Mouse (Mus musculus) forebrain, embryonic 12.5 days (tissue): ENCODE measurements at regions not wholly inside any gene's neighbourhood (a gene's known extent, or its start where the extent isn't known, plus 50 kb on each side); places are given as distances from the start of the nearest gene placed in this dataset.

Experiments
- ATAC-seq: fragments of 200-750 bp; cut with Nextera tagmentation; 2 replicates; pipeline ENCODE4 v1.8.0; 2017; ENCODE audit warnings: moderate TSS enrichment; ENCODE audit not compliant: low FRiP score
- H3K27ac ChIP-seq: fragments of 300-500 bp; sonication (generic); 2 replicates; pipeline ENCODE4 v1.5.1; 2016; ENCODE audit warnings: mild to moderate bottlenecking
- H3K27me3 ChIP-seq: fragments of 300-500 bp; sonication (generic); 2 replicates; pipeline ENCODE4 v1.6.1; 2016; ENCODE audit warnings: mild to moderate bottlenecking
- H3K36me3 ChIP-seq: fragments of 300-500 bp; sonication (generic); replicated peaks from 2 replicates; pipeline ENCODE4 v1.6.1; 2016; ENCODE audit warnings: mild to moderate bottlenecking
- H3K4me1 ChIP-seq: fragments of 300-500 bp; sonication (generic); 2 replicates; pipeline ENCODE4 v1.6.1; 2016
- H3K4me2 ChIP-seq: fragments of 300-500 bp; sonication (generic); 2 replicates; pipeline ENCODE4 v1.6.1; 2016; ENCODE audit warnings: mild to moderate bottlenecking, moderate library complexity
- H3K4me3 ChIP-seq: fragments of 300-500 bp; sonication (generic); replicated peaks from 2 replicates; pipeline ENCODE4 v1.5.1; 2016; ENCODE audit warnings: mild to moderate bottlenecking
- H3K9ac ChIP-seq: fragments of 300-500 bp; sonication (generic); 2 replicates; pipeline ENCODE4 v1.6.1; 2016; ENCODE audit warnings: mild to moderate bottlenecking
- H3K9me3 ChIP-seq: fragments of 300-500 bp; sonication (generic); 2 replicates; pipeline ENCODE4 v1.6.1; 2016
- WGBS: fragments of 180-500 bp; shearing (Covaris S2); methylation state at CpG from one replicate; pipeline ENCODE4 v1.1.7; 2016; 5-methylcytosine and 5-hydroxymethylcytosine counted together

DNA sequence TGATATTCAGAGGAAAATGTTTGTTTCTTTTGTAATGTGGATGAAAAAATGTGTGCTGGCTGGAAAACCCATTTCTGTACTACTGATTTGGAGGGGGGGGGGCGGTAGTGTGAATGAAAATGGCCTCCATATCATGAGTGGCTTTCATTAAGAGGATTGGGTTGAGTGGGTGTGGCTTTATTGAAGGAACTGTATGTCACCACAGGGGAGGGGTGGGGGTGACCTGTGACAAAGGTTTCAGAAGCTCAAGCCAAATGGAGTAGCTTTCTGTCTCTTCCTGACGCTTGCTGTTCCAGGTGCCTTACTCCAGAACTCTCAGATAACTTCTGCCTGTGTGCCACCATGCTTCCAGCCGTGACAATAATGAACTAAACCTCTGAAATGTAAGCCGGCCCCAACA, 242.0 kb upstream of the Gm765 start:
- H3K27me3 ChIP-seq: no peaks in the 10 kb centered on the region
- no peak overlapping the region for H3K27ac ChIP-seq
- no peaks in the 10 kb centered on the region for H3K4me1 ChIP-seq
- no peaks in the 10 kb centered on the region for H3K9me3 ChIP-seq
- no peak for ATAC-seq
- WGBS: 69% methylated on average over 4 of the region's 4 CpGs
- H3K4me3 ChIP-seq: no peak overlapping the region
- H3K4me2 ChIP-seq: no peak overlapping the region
- H3K9ac ChIP-seq: no peak overlapping the region
- no peaks in the 10 kb centered on the region for H3K36me3 ChIP-seq

DNA sequence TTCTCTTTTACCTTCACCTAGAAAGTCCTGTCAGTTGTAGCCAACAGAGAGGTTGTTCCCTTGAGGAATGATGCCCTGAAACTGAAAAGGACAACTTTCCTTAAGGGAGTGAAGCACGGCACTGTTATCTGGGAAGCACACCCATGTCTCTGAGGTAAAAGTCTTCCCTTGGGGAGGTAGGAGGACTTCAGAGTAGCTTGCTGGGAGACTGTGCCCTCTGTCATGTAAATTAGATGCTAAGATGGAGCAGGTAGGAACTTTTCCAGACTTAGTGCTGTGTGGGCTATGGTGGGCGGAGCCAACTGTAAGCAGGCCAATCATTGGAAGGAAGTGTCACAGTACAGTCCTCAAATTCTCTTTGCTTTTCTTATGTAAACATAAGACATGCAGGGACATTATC, 240.3 kb upstream of the Gm765 start:
- H3K27ac ChIP-seq: no peak overlapping the region
- H3K4me2 ChIP-seq: no peak overlapping the region
- H3K9me3 ChIP-seq: no peaks in the 10 kb centered on the region
- no peak overlapping the region for H3K4me3 ChIP-seq
- no peaks in the 10 kb centered on the region for H3K4me1 ChIP-seq
- no peak for ATAC-seq
- WGBS: 70% methylated on average over 2 of the region's 2 CpGs
- no peak overlapping the region for H3K9ac ChIP-seq
- H3K36me3 ChIP-seq: no peaks in the 10 kb centered on the region
- no peaks in the 10 kb centered on the region for H3K27me3 ChIP-seq

DNA sequence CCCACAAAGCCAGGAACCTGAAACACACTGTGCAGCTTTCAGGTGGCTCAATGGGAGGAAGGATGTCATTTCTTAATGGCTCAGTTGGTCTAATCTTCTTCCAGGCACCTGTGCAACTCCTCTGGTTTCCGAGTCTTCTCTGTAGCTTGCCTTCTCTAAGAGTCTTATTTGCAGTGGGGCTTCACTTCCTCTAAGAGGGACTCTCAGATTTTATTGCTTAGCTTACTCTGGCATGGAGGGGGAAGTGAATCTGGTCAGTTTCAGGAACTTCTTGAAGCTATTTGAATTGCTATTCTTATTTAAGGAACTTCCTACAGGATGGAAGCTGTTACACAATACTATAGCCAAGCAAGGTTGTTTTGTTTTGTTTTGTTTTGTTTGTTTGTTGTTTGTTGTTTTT, 232.7 kb upstream of the Gm765 start:
- Histone ChIP-seq H3K27ac (no peak overlapping the region), H3K4me3 (no peak overlapping the region), H3K9me3 (no peaks in the 10 kb centered on the region), H3K4me1 (no peaks in the 10 kb centered on the region), H3K4me2 (no peak overlapping the region), H3K27me3 (no peaks in the 10 kb centered on the region), H3K9ac (no peak overlapping the region), H3K36me3 (no peaks in the 10 kb centered on the region)
- 88% methylated on average over 1 of the region's 1 CpGs for WGBS
- no peak for ATAC-seq

DNA sequence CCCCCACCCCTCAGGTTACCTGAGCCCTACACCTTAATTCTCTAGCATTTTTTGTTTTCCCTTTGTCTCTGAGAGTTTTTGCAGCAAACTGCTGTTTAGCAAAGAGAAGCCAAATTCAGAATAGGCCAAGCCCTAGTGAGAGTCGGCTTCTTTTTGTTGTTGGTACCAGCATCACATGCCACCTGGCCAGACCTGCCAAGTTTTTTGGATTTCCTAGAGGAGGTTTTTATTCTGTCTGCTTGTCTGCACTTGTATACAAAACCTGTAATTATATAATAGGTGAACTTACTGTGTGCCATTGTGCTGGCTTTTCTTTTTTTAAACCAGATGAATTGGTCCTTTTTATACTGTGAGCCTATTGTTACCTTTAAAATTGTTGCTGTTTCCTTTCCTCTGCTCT, 213.1 kb upstream of the Gm765 start:
- Histone ChIP-seq H3K27ac (no peak overlapping the region), H3K36me3 (no peaks in the 10 kb centered on the region), H3K27me3 (no peaks in the 10 kb centered on the region), H3K9me3 (no peaks in the 10 kb centered on the region), H3K4me1 (no peaks in the 10 kb centered on the region), H3K4me3 (no peak overlapping the region), H3K4me2 (no peak overlapping the region), H3K9ac (no peak overlapping the region)
- no peak for ATAC-seq
- 69% methylated on average over 1 of the region's 1 CpGs for WGBS

DNA sequence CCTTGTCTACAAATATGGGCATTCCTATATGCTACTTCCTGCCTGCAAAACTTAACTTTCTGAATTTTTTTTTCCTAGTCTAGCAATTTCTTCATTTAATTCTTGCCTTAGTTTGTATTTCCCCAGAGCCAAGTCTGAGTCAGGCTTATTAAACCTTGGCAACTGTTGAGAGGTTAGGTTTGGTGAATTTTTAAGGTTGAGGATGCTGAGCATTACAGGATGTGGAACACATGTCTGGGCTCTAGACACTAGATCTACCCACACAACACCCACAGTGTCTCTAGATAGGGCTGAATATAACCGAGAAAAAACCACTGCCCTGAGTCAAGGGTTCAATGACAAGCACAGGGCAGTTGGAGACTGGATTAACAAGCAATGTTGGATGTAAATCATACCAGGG, 211.4 kb upstream of the Gm765 start:
- 89% methylated on average over 1 of the region's 1 CpGs for WGBS
- no peak overlapping the region for H3K27ac ChIP-seq
- H3K4me2 ChIP-seq: no peak overlapping the region
- ATAC-seq: no peak
- H3K36me3 ChIP-seq: no peaks in the 10 kb centered on the region
- peaks cover 4% of the 10 kb centered on the region; the same call in 1 of the 2 replicates for H3K4me1 ChIP-seq
- no peaks in the 10 kb centered on the region for H3K9me3 ChIP-seq
- no peak overlapping the region for H3K4me3 ChIP-seq
- no peaks in the 10 kb centered on the region for H3K27me3 ChIP-seq
- H3K9ac ChIP-seq: no peak overlapping the region

DNA sequence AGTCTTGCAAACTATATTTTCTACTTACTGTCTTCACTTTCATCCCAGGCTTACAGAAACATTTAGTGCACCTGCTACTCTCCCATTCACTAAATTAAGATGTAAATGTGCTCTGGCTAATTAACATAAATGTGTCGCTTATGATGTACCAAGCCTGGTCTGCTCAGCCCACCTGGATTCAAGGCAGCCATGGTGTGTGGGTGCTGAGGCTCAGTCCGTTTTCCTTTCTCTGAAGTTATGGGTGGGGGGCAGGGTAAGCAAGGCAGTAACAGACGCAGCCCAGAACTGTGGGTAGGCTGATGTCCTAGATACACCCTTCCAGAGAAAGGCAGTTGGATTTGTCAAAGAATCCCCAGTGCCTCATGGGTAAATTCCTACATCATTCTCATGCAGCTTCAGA, 209.2 kb upstream of the Gm765 start:
- Histone ChIP-seq H3K9ac (no peak overlapping the region), H3K9me3 (no peaks in the 10 kb centered on the region), H3K4me1 (peaks cover 4% of the 10 kb centered on the region; the same call in 1 of the 2 replicates), H3K27me3 (no peaks in the 10 kb centered on the region), H3K4me3 (no peak overlapping the region), H3K27ac (no peak overlapping the region), H3K36me3 (no peaks in the 10 kb centered on the region), H3K4me2 (no peak overlapping the region)
- ATAC-seq: no peak
- WGBS: 77% methylated on average over 3 of the region's 3 CpGs

DNA sequence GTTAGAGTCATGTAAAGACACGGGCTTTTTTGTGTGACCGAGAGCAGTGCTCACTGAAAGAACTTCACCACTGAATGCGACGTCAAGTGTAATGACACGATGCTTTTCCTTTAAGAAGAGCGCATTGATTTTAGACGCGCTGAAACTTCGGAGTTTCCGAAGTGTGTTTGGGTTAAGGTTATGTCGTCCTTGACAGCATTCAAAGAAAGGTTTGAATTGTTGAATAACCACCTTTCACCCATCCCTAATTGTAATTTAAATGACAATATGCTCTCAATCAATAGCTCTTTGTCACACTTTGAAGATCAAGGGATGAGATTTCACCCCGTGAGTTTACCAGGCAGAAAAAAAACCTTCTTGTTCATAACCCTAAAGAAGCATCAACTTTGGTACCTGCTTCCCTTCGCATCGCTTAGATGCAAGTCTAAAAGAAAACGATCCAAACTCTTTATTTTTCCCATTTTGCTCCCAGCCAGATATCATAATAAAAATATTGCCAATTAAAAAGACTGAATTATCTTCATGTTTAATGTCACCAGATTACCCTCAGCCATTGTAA, 184.4 kb upstream of the Gm765 start:
- Histone ChIP-seq H3K9ac (no peak overlapping the region), H3K27ac (no peak overlapping the region), H3K27me3 (peaks cover 18% of the 10 kb centered on the region), H3K4me1 (peaks cover 11% of the 10 kb centered on the region), H3K4me3 (no peak overlapping the region), H3K4me2 (peak overlapping the region; percentile 19), H3K9me3 (no peaks in the 10 kb centered on the region), H3K36me3 (no peaks in the 10 kb centered on the region)
- 18% methylated on average over 15 of the region's 15 CpGs for WGBS
- ATAC-seq: no peak

DNA sequence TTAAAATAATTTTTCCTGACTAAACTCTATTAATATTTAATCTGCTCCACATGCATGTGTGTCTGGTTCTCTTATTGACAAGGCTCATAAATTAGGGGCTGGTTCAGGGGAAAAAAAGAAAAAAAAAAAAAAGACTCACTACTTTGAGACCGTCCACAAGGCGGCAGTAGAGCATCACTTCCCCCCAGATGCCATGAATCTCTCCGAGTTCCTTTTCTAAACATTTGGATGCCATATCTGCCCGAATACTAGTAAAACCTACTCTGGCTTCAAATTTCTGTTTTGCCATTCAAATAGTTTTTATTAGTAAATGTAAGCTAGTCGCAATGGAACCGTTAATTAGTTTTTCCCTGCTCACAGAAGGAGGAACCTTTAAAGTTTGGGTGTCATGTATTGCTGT, 182.7 kb upstream of the Gm765 start:
- no peak overlapping the region for H3K9ac ChIP-seq
- H3K4me2 ChIP-seq: no peak overlapping the region
- peaks cover 18% of the 10 kb centered on the region for H3K27me3 ChIP-seq
- WGBS: 14% methylated on average over 6 of the region's 6 CpGs
- ATAC-seq: no peak
- no peaks in the 10 kb centered on the region for H3K9me3 ChIP-seq
- H3K27ac ChIP-seq: no peak overlapping the region
- H3K36me3 ChIP-seq: no peaks in the 10 kb centered on the region
- peaks cover 13% of the 10 kb centered on the region for H3K4me1 ChIP-seq
- no peak overlapping the region for H3K4me3 ChIP-seq

DNA sequence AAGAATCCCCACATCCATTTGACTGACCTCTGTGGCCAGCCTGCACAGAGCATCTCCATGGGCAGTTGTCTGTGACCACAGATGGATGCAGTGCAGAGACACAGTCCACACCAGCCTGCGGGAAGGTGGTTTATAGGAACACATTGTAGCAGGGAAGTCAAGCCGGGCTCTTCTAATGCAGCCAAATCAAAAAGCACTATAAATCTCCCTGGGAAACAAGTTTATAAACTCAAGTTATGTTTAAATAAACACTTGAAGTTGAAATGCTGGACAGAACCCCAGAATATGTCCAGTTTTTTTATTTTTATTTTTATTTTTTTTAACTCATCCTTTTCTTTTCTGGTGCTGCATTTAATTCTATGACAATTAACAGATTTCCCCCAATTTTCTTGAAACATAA, 182.1 kb upstream of the Gm765 start:
- no peak overlapping the region for H3K4me2 ChIP-seq
- H3K27me3 ChIP-seq: peaks cover 15% of the 10 kb centered on the region
- WGBS: 88% methylated on average over 2 of the region's 2 CpGs
- no peak overlapping the region for H3K27ac ChIP-seq
- H3K36me3 ChIP-seq: no peaks in the 10 kb centered on the region
- no peaks in the 10 kb centered on the region for H3K9me3 ChIP-seq
- peaks cover 13% of the 10 kb centered on the region for H3K4me1 ChIP-seq
- no peak for ATAC-seq
- no peak overlapping the region for H3K9ac ChIP-seq
- H3K4me3 ChIP-seq: no peak overlapping the region

DNA sequence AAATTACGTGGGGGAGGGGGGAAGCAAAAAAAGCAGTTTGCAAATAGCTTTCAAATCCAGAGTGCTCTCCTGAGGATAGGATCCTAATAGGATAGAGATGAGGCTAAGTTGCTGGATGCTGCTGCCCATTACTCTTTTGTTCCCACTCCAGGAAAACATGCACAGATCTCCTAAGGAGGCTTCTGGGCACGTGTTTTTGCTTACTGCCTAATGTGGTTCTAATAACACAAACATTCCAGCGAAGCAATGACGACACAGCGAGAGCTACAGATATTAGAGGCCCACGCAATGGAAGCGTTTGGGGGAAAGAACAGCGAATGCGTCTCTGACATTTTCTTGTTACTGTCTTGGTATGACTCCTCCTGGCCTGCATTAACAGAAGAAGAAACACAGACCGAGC, 179.0 kb upstream of the Gm765 start:
- no peak overlapping the region for H3K9ac ChIP-seq
- no peaks in the 10 kb centered on the region for H3K9me3 ChIP-seq
- no peak for ATAC-seq
- H3K27ac ChIP-seq: no peak overlapping the region
- no peaks in the 10 kb centered on the region for H3K36me3 ChIP-seq
- WGBS: 71% methylated on average over 10 of the region's 10 CpGs
- no peak overlapping the region for H3K4me3 ChIP-seq
- H3K4me2 ChIP-seq: no peak overlapping the region
- peaks cover 15% of the 10 kb centered on the region for H3K4me1 ChIP-seq
- peaks cover 13% of the 10 kb centered on the region for H3K27me3 ChIP-seq

DNA sequence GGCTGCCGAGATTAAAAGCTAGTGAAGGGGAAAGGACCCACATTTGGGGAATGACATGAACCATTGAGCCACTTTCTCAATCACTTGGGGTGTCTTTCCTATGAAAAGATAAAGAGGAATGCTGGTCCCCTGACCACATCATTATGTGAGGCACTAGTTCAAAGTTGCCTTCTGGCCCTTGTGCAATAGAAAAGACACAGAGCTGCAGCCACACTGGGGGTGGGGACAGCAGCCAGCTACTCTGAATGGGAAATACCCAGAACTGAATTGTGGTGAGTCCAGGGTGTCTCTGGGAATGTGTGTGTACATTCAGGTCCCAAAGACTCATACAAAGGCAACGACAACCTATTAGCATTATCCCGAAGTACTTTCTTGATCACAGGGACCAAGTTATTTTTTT, 172.3 kb upstream of the Gm765 start:
- Histone ChIP-seq H3K4me1 (peaks cover 13% of the 10 kb centered on the region), H3K4me3 (no peak overlapping the region), H3K36me3 (no peaks in the 10 kb centered on the region), H3K4me2 (no peak overlapping the region), H3K9ac (no peak overlapping the region), H3K9me3 (no peaks in the 10 kb centered on the region), H3K27ac (no peak overlapping the region), H3K27me3 (no peaks in the 10 kb centered on the region)
- 85% methylated on average over 3 of the region's 3 CpGs for WGBS
- ATAC-seq: no peak

DNA sequence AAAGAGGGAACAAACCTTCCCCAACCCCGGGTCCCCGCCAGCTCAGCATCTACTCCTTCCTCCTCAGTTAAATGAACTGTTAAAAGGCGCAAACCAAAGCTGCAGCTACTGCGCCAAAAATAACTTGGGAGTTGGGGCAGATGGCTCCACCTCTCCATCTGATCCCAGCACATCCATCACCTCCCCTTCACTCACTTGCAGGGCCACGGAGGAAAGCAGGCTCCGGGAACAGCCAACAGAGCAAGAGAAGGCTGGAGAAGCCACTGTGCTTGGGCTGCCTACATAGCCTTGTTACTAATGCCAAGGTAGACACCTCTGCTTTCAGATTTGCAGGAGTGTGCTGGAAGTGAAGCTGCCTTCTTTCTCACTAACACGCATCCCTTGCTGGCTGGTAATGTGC, 171.8 kb upstream of the Gm765 start:
- no peak overlapping the region for H3K9ac ChIP-seq
- no peaks in the 10 kb centered on the region for H3K9me3 ChIP-seq
- no peak overlapping the region for H3K4me2 ChIP-seq
- WGBS: 93% methylated on average over 7 of the region's 7 CpGs
- H3K4me3 ChIP-seq: no peak overlapping the region
- H3K4me1 ChIP-seq: peaks cover 16% of the 10 kb centered on the region
- H3K27me3 ChIP-seq: no peaks in the 10 kb centered on the region
- no peak overlapping the region for H3K27ac ChIP-seq
- no peak for ATAC-seq
- H3K36me3 ChIP-seq: no peaks in the 10 kb centered on the region

DNA sequence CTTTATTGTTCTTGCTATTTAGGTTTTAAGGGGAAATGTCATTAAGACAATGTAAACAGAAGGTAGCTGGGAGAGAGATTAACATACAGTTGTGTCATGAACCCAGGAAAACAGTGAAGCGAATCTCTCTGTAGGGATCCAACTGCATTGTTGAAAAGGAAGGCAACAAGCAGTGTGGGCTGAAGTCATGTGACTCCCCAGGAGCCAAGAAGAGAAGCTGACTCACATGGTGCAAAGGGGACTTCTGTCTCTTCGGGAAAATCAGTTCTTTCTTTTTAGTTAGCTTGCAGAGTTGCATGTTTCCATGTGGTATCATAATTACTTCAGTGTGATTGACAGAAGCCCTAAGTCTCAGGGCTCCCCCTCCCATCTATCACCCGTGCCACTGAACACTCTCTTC, 170.7 kb upstream of the Gm765 start:
- WGBS: 29% methylated on average over 3 of the region's 3 CpGs

More for the DNA sequence above, 170.7 kb upstream of the Gm765 start:
- Histone ChIP-seq H3K27me3 (no peaks in the 10 kb centered on the region), H3K36me3 (no peaks in the 10 kb centered on the region), H3K4me1 (peaks cover 17% of the 10 kb centered on the region), H3K27ac (no peak overlapping the region), H3K9me3 (no peaks in the 10 kb centered on the region), H3K9ac (no peak overlapping the region), H3K4me2 (no peak overlapping the region), H3K4me3 (no peak overlapping the region)
- no peak for ATAC-seq
